Mouse (Mus musculus) lung, postnatal 14 days (tissue): ENCODE measurements around the gene Plch2.

Source experiments
- DNase-seq: peaks from one replicate; pipeline ENCODE4 v3.0.0; 2021

The Plch2 gene

GRCm38 (mm10) chr4:155070921-155071320, 14.3 kb upstream of the Plch2 start:
- no peak for DNase-seq

DNA sequence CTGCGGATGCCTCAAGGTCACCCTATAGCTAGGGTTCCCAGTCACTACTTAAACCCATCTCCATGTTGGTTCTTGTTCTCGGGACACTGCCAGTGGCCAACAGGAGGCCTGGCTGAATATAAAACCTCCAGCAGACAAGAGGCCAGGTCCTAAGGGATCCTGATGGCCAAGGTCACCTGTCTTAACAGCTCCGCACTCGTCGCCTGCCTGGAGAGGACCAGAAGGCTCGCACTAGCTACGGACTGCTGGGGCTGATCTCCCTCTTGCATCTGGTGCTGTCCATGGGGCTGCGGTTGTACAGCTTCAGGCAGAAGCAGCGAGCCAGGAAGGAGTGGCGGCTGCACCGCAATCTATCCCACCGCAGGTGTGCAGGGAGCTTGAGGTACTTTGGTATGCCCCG, 13.6 kb upstream of the Plch2 start:
- DNase-seq, result no peak

GRCm38 (mm10) chr4:155069191-155069590, 12.6 kb upstream of the Plch2 start:
- no peak for DNase-seq

- no peak for DNase-seq
Observed at GRCm38 (mm10) chr4:155068357-155068972, 11.9 kb upstream of the Plch2 start.

GRCm38 (mm10) chr4:155066834-155067522, 10.4 kb upstream of the Plch2 start, which contains the start of gene Pex10:
Gene Pex10, plus strand, starts transcription at chr4:155067016.
- DNase-seq, result peak; percentile 97

- peak; percentile 92 for DNase-seq
Observed at GRCm38 (mm10) chr4:155065970-155066833, 9.6 kb upstream of the Plch2 start.

DNA sequence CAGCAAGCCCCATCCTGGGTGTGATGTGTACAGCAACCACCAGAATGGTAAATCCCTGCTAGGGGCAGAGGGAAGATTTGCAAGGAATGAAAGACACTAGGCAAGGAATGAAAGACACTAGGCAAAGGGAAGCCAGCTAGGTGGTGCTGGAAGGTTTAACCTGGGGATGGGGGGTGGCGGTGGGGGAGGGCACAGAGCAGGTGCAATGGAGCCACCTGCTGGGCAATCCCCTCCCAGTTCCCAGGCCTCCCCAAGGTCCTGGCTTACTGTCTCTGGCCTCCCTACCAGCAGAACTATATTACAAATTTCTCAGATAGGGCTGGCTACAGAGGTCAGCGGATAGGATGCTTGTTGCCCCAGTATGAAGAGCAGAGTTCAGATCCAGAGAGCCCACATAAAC, 7.9 kb upstream of the Plch2 start:
- no peak for DNase-seq

- peak; percentile 53 for DNase-seq
Observed at GRCm38 (mm10) chr4:155063895-155064294, 7.3 kb upstream of the Plch2 start.

- no peak for DNase-seq
Observed at GRCm38 (mm10) chr4:155058325-155058724, 1.7 kb upstream of the Plch2 start.

- DNase-seq, result no peak
Observed at GRCm38 (mm10) chr4:155050116-155050515, 6.5 kb downstream of the Plch2 start.

DNA sequence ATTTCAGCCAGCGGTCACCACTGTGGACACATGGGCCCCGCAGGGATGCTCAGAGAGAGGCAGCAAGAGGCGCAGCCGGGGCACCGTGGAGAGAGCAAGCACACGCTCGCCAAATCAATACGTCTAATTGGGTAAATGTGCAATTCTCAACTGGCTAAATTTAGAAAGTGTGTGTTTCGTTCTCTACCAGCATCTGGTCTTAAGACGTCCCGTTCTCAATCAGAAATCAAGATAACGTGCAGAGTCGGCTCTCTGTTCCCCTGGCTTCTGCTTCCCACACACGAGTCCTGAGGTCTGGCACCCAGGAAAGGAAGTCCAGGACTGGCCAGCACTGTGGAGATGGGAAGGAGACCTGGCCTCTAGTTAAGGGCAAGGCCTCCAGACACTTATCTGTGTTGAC, 9.9 kb downstream of the Plch2 start:
- no peak for DNase-seq

- no peak for DNase-seq
Observed at GRCm38 (mm10) chr4:155043289-155043625, 13.3 kb downstream of the Plch2 start.

- no peak for DNase-seq
Observed at GRCm38 (mm10) chr4:155042606-155043288, 13.8 kb downstream of the Plch2 start.

- DNase-seq, result no peak
Observed at GRCm38 (mm10) chr4:155040696-155041095, 15.9 kb downstream of the Plch2 start.

DNA sequence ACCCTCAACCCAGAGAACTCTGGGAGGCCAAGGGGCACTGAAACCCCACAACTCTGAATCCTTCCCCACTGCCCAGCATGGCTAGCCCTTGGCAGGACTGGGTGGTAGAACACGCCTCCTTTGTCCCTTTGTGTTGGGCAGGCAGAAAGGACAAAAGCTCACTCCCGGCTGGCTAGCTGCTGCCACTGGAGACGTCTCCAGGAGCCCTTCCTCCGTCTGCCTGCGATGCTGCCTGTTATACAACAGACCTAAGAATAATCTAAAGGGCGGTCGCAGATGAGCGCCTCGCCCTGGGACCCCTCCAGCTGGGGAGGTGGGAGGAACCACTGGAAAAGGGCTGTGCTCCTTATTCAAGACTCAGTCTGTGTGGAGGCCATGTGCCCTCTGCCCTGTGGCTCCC, 16.4 kb downstream of the Plch2 start:
- no peak for DNase-seq

DNA sequence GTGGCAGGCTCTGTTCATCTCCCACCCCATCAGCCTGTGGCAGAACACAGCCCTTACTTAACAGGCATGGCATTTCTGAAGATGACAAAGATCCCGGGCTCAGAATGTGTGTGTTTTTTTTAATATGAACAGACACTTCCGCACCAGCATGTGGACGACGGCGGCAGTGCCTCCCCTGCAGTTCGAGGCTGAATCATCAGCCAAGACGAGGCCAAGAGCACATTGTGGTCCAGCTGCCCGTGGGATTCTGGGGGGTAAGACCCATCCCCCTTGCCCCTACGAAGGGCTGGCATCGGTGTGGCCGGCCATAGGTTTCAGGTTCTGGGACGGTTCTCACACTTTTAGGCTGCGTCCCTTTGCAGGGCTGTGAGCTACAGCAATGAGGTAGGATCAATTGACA, 21.8 kb downstream of the Plch2 start:
- no peak for DNase-seq

DNA sequence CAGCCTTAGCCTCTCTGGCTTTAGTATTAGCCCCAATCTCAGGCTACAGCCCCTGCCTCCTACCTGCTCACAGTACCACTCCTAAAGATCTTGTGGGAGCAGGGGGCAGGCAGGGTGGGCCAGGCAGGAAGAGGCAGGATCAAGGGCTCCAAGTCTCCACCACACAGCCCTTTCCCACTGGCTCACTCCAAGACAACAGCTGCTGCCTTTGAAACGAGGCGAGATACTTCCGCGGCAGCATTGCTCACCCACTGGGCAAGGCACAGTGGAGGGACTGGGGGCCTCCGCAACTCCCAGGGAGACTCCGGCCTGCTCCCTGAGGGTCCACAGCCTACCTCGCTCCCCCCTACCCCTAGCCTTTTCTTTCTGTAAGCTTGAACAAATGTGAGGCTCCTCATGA, 22.4 kb downstream of the Plch2 start:
- no peak for DNase-seq

DNA sequence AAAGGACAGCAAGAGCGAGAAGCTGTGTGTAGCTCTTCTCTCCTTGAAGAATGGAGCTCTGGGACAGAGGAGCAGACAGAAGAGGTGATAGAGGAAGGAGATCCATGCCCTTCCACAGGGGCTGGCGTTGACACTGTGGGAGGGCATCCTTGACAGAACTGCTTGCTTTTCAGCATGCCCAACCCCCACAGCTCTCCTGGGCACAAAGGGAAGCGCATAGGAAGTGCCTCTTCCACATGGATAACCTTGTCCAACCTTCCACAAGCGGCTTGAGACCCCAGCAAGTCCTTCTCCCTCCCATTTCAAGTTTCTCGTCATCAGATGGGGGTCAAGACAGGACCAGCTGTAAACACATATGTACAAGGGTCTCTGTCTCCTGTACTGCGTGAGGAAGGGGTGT, 23.5 kb downstream of the Plch2 start:
- no peak for DNase-seq

GRCm38 (mm10) chr4:155024170-155025010, 32.2 kb downstream of the Plch2 start:
- DNase-seq, result no peak

GRCm38 (mm10) chr4:155022228-155022855, 34.2 kb downstream of the Plch2 start:
- DNase-seq, result no peak

- no peak for DNase-seq
Observed at GRCm38 (mm10) chr4:155020813-155021212, 35.8 kb downstream of the Plch2 start.

- DNase-seq, result no peak
Observed at GRCm38 (mm10) chr4:155020141-155020540, 36.4 kb downstream of the Plch2 start.
